Mouse (Mus musculus) embryonic facial prominence, embryonic 10.5 days (tissue): Measurements from ENCODE around the gene a. TPM values are rescaled to one million over a fixed set of nuclear protein-coding genes. Genes with fewer than 3 reads are reported as not detected.
A peak's percentile ranks its signal among the peaks of the same experiment; 100 is the strongest.

Experiments
- DNase-seq: peaks from one replicate; pipeline ENCODE4 v3.0.0-alpha.2; 2017; ENCODE audit warnings: low spot score
- H3K27ac ChIP-seq: fragments of 300-500 bp; sonication (generic); replicated peaks from 2 replicates; pipeline ENCODE4 v1.5.1; 2016; ENCODE audit warnings: mild to moderate bottlenecking
- H3K27me3 ChIP-seq: fragments of 300-500 bp; sonication (generic); replicated peaks from 2 replicates; pipeline ENCODE4 v1.6.1; 2016; ENCODE audit warnings: low read depth, mild to moderate bottlenecking; ENCODE audit not compliant: poor library complexity, severe bottlenecking
- H3K36me3 ChIP-seq: fragments of 300-500 bp; sonication (generic); replicated peaks from 2 replicates; pipeline ENCODE4 v1.6.1; 2016; ENCODE audit warnings: mild to moderate bottlenecking, moderate library complexity
- H3K4me1 ChIP-seq: fragments of 300-500 bp; sonication (generic); 2 replicates; pipeline ENCODE4 v1.6.1; 2016
- H3K4me3 ChIP-seq: fragments of 300-500 bp; sonication (generic); 2 replicates; pipeline ENCODE4 v1.5.1; 2016; ENCODE audit warnings: mild to moderate bottlenecking, moderate library complexity
- H3K9me3 ChIP-seq: fragments of 300-500 bp; sonication (generic); 2 replicates; pipeline ENCODE4 v1.6.1; 2016; ENCODE audit warnings: mild to moderate bottlenecking
- WGBS: fragments of 180-500 bp; shearing (Covaris S2); methylation state at CpG from one replicate; pipeline ENCODE4 v1.1.7; 2016; 5-methylcytosine and 5-hydroxymethylcytosine counted together
- polyA plus RNA-seq: library from polyadenylated mRNA; unstranded; fragments of >200 nt; fragmentation: Nextera tagmentation; extraction: Ambion mirVana; gene quantifications from 2 replicates; pipeline ENCODE4 v1.2.1, GENCODE M21; 2016

Gene a
- polyA plus RNA-seq, 1 experiment from 2014 or later: 2.3 TPM

- peaks cover 56% of the 10 kb centered on the region for H3K36me3 ChIP-seq
- peaks cover 39% of the 10 kb centered on the region for H3K4me1 ChIP-seq
- H3K9me3 ChIP-seq: no peaks in the 10 kb centered on the region
- no peak overlapping the region for H3K4me3 ChIP-seq
- no peak for DNase-seq
- no peaks in the 10 kb centered on the region for H3K27me3 ChIP-seq
- 90% methylated on average over 9 of the region's 9 CpGs for WGBS
- H3K27ac ChIP-seq: no peak overlapping the region
These were observed 279.8 kb downstream of the a start for GRCm38 (mm10) chr2:155071027-155071426.

GRCm38 (mm10) chr2:155072353-155073145, 281.3 kb downstream of the a start:
- H3K4me3 ChIP-seq: peak overlapping the region; percentile 76
- no peak for DNase-seq
- peaks cover 40% of the 10 kb centered on the region for H3K36me3 ChIP-seq
- peaks cover 39% of the 10 kb centered on the region for H3K4me1 ChIP-seq
- peak overlapping the region; percentile 91 for H3K27ac ChIP-seq
- 89% methylated on average over 8 of the region's 8 CpGs for WGBS
- H3K9me3 ChIP-seq: no peaks in the 10 kb centered on the region
- no peaks in the 10 kb centered on the region for H3K27me3 ChIP-seq

GRCm38 (mm10) chr2:155073347-155073746, 282.1 kb downstream of the a start:
- H3K36me3 ChIP-seq: peaks cover 32% of the 10 kb centered on the region

GRCm38 (mm10) chr2:155073978-155074765, 283.0 kb downstream of the a start, which contains the start of gene Ahcy:
Gene Ahcy, minus strand, starts transcription at chr2:155074497.
- H3K4me3 ChIP-seq: peak within 1 kb of the TSS; percentile 76
- WGBS: under 1% methylated on average over 56 of the region's 56 CpGs
- peak; percentile 96 for DNase-seq

More at GRCm38 (mm10) chr2:155073347-155073746, 282.1 kb downstream of the a start:
- DNase-seq: no peak
- H3K9me3 ChIP-seq: no peaks in the 10 kb centered on the region
- WGBS: 32% methylated on average over 3 of the region's 3 CpGs
- H3K4me1 ChIP-seq: peaks cover 39% of the 10 kb centered on the region
- peak overlapping the region; percentile 91 for H3K27ac ChIP-seq
- H3K27me3 ChIP-seq: no peaks in the 10 kb centered on the region
- H3K4me3 ChIP-seq: peak overlapping the region; percentile 76

GRCm38 (mm10) chr2:155074766-155075330, 283.6 kb downstream of the a start:
- peaks cover 39% of the 10 kb centered on the region for H3K4me1 ChIP-seq
- DNase-seq: peak; percentile 56
- peaks cover 17% of the 10 kb centered on the region for H3K36me3 ChIP-seq
- WGBS: 16% methylated on average over 12 of the region's 12 CpGs
- peak overlapping the region; percentile 76 for H3K4me3 ChIP-seq
- peak overlapping the region; percentile 91 for H3K27ac ChIP-seq
- H3K9me3 ChIP-seq: no peaks in the 10 kb centered on the region
- H3K27me3 ChIP-seq: no peaks in the 10 kb centered on the region

More at GRCm38 (mm10) chr2:155073978-155074765, 283.0 kb downstream of the a start, which contains the start of gene Ahcy:
- peaks cover 39% of the 10 kb centered on the region for H3K4me1 ChIP-seq
- H3K27ac ChIP-seq: peak within 1 kb of the TSS; percentile 91
- no peaks in the 10 kb centered on the region for H3K27me3 ChIP-seq
- H3K36me3 ChIP-seq: peaks cover 24% of the 10 kb centered on the region
- H3K9me3 ChIP-seq: no peaks in the 10 kb centered on the region

GRCm38 (mm10) chr2:155075649-155076048, 284.4 kb downstream of the a start:
- DNase-seq: no peak
- Histone ChIP-seq H3K36me3 (peaks cover 10% of the 10 kb centered on the region), H3K27ac (peak overlapping the region; percentile 91; the same call in 1 of the 2 replicates), H3K27me3 (no peaks in the 10 kb centered on the region), H3K9me3 (no peaks in the 10 kb centered on the region), H3K4me1 (peaks cover 39% of the 10 kb centered on the region), H3K4me3 (no peak overlapping the region)
- 84% methylated on average over 6 of the region's 6 CpGs for WGBS

- H3K27ac ChIP-seq: no peak overlapping the region
- H3K9me3 ChIP-seq: no peaks in the 10 kb centered on the region
- no peaks in the 10 kb centered on the region for H3K27me3 ChIP-seq
- H3K4me1 ChIP-seq: peaks cover 14% of the 10 kb centered on the region
- no peaks in the 10 kb centered on the region for H3K36me3 ChIP-seq
- H3K4me3 ChIP-seq: no peak overlapping the region
- WGBS: 46% methylated on average over 7 of the region's 7 CpGs
- DNase-seq: no peak
These were observed 288.4 kb downstream of the a start for GRCm38 (mm10) chr2:155079500-155080178.

- no peaks in the 10 kb centered on the region for H3K9me3 ChIP-seq
- H3K27ac ChIP-seq: no peak overlapping the region
- H3K4me1 ChIP-seq: peaks cover 9% of the 10 kb centered on the region
- WGBS: 65% methylated on average over 4 of the region's 4 CpGs
- no peak for DNase-seq
- H3K36me3 ChIP-seq: no peaks in the 10 kb centered on the region
- no peak overlapping the region for H3K4me3 ChIP-seq
- H3K27me3 ChIP-seq: no peaks in the 10 kb centered on the region
These were observed 289.0 kb downstream of the a start for GRCm38 (mm10) chr2:155080179-155080530.

GRCm38 (mm10) chr2:155081056-155081455, 289.9 kb downstream of the a start:
- no peaks in the 10 kb centered on the region for H3K9me3 ChIP-seq
- no peaks in the 10 kb centered on the region for H3K27me3 ChIP-seq
- peaks cover 4% of the 10 kb centered on the region; the same call in 1 of the 2 replicates for H3K4me1 ChIP-seq
- H3K4me3 ChIP-seq: no peak overlapping the region
- DNase-seq: no peak
- no peak overlapping the region for H3K27ac ChIP-seq
- WGBS: 86% methylated on average over 3 of the region's 3 CpGs
- no peaks in the 10 kb centered on the region for H3K36me3 ChIP-seq

GRCm38 (mm10) chr2:155082121-155082803, 291.1 kb downstream of the a start:
- no peaks in the 10 kb centered on the region for H3K9me3 ChIP-seq
- no peaks in the 10 kb centered on the region for H3K27me3 ChIP-seq
- WGBS: 22% methylated on average over 8 of the region's 8 CpGs
- peak; percentile 61 for DNase-seq
- no peaks in the 10 kb centered on the region for H3K36me3 ChIP-seq
- H3K4me3 ChIP-seq: no peak overlapping the region
- H3K4me1 ChIP-seq: peaks cover 4% of the 10 kb centered on the region; the same call in 1 of the 2 replicates
- no peak overlapping the region for H3K27ac ChIP-seq

GRCm38 (mm10) chr2:155084546-155084945, 293.3 kb downstream of the a start:
- no peak for DNase-seq
- Histone ChIP-seq H3K4me1 (peaks cover 4% of the 10 kb centered on the region; the same call in 1 of the 2 replicates), H3K9me3 (no peaks in the 10 kb centered on the region), H3K4me3 (no peak overlapping the region), H3K27ac (no peak overlapping the region), H3K27me3 (no peaks in the 10 kb centered on the region), H3K36me3 (no peaks in the 10 kb centered on the region)
- 88% methylated on average over 5 of the region's 5 CpGs for WGBS
